Mouse (Mus musculus): ENCODE results near the gene Nop2.

DNA sequence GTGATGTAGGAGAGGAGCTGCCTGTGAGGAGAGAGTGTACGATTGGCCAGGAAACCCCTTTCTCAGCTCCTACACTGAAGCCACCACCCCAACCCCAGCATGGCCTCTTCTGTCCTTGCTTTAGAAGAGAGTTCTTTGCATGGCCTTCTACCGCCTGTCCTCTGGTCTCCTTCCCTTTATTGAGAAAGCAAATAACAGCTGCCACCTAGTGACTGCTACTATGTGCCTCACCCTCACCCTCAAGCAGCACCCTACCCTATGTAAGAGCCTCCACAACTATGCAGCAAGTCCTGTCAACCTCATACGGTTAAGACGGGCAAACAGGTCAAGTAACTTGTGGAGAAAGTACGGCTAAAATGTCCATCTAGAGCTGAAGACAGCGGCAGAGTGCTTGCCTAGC, 38.5 kb downstream of the Nop2 start:
- TF ChIP-seq CTCF (IDR thresholded peaks at IDR 0.05; ENCODE audit: low read depth) (peak; percentile 61), EP300 (optimal IDR thresholded peaks at IDR 0.05) (no peak)

All from stomach, postnatal 0 days (tissue).